Mouse (Mus musculus) heart, embryonic 12.5 days (tissue): Measurements from ENCODE around the gene Setd2. TPM values are rescaled to one million over a fixed set of nuclear protein-coding genes. Genes with fewer than 3 reads are reported as not detected.
A peak's percentile ranks its signal among the peaks of the same experiment; 100 is the strongest.

Experiments used
- ATAC-seq: fragments of 200-750 bp; cut with Nextera tagmentation; 2 replicates; pipeline ENCODE4 v1.8.0; 2017; ENCODE audit warnings: moderate TSS enrichment, moderate library complexity; ENCODE audit not compliant: insufficient number of reproducible peaks, low FRiP score
- H3K27ac ChIP-seq: fragments of 300-500 bp; sonication (generic); 2 replicates; pipeline ENCODE4 v1.5.1; 2016; ENCODE audit warnings: mild to moderate bottlenecking, moderate library complexity; ENCODE audit not compliant: poor library complexity, severe bottlenecking
- H3K27me3 ChIP-seq: fragments of 300-500 bp; sonication (generic); replicated peaks from 2 replicates; pipeline ENCODE4 v1.6.1; 2016; ENCODE audit warnings: mild to moderate bottlenecking, moderate library complexity
- H3K36me3 ChIP-seq: fragments of 300-500 bp; sonication (generic); 2 replicates; pipeline ENCODE4 v1.6.1; 2016; ENCODE audit warnings: mild to moderate bottlenecking, moderate library complexity
- H3K4me1 ChIP-seq: fragments of 300-500 bp; sonication (generic); replicated peaks from 2 replicates; pipeline ENCODE4 v1.6.1; 2016; ENCODE audit warnings: mild to moderate bottlenecking
- H3K4me2 ChIP-seq: fragments of 300-500 bp; sonication (generic); 2 replicates; pipeline ENCODE4 v1.6.1; 2016; ENCODE audit warnings: mild to moderate bottlenecking, moderate library complexity
- H3K4me3 ChIP-seq: fragments of 300-500 bp; sonication (generic); 2 replicates; pipeline ENCODE4 v1.5.1; 2016; ENCODE audit warnings: mild to moderate bottlenecking
- H3K9ac ChIP-seq: fragments of 300-500 bp; sonication (generic); 2 replicates; pipeline ENCODE4 v1.6.1; 2016; ENCODE audit warnings: mild to moderate bottlenecking, moderate library complexity
- H3K9me3 ChIP-seq: fragments of 300-500 bp; sonication (generic); replicated peaks from 2 replicates; pipeline ENCODE4 v1.6.1; 2016; ENCODE audit warnings: mild to moderate bottlenecking, moderate library complexity
- WGBS: fragments of 180-500 bp; shearing (Covaris S2); methylation state at CpG from one replicate; pipeline ENCODE4 v1.1.7; 2016; 5-methylcytosine and 5-hydroxymethylcytosine counted together
- polyA plus RNA-seq: library from polyadenylated mRNA; unstranded; fragments of >200 nt; fragmentation: Nextera tagmentation; extraction: Ambion mirVana; gene quantifications from 2 replicates; pipeline ENCODE4 v1.2.1, GENCODE M21; 2016

Gene Setd2
- polyA plus RNA-seq, 1 experiment from 2014 or later, result 28.5 TPM

DNA sequence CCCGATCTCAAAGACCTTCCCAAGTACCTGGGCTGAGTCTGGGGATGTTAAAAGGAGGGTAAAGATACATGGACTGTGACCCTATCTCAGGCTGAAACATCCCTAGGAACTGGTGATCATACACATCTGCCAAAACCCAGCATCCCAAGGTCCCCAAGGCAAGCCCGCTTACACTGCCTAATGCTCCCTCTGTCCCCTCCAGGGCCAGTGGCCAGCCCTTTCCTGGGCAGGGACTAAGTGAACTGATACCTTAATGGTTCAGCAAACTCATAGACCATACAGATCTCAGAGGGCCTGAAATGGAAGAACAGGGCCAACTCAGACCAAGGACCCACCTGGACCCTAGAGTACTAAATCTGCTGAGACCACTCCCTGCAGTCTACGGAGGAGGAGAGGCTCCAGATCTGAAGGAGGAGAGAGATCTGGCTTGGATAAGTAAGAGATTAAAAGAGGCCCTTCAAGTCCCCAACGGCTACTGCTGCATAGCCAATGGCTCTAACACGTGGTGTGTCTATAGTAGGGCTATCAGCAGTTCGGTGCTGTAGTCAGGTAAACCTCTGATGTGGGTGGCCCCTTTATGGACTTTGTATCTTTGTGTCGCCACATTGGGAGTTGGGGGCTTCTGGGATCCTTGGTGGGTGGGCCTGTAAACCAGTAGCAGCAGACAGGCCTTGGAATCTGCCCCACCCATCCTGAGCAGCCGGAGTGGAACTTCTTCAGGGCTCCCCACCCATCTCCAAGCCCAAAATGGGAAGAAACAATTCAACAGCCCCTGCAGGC is 91.2 kb downstream of the Setd2 start:
- Histone ChIP-seq H3K4me1 (peaks cover 18% of the 10 kb centered on the region), H3K27me3 (peaks cover 7% of the 10 kb centered on the region; the same call in 1 of the 2 replicates), H3K9ac (peak overlapping the region; percentile 75), H3K4me2 (peak overlapping the region; percentile 88), H3K4me3 (peak overlapping the region; percentile 56), H3K27ac (peak overlapping the region; percentile 76; the same call in 1 of the 2 replicates), H3K9me3 (no peaks in the 10 kb centered on the region), H3K36me3 (peaks cover 41% of the 10 kb centered on the region)
- no peak for ATAC-seq
- WGBS, result 39% methylated on average over 8 of the region's 8 CpGs

DNA sequence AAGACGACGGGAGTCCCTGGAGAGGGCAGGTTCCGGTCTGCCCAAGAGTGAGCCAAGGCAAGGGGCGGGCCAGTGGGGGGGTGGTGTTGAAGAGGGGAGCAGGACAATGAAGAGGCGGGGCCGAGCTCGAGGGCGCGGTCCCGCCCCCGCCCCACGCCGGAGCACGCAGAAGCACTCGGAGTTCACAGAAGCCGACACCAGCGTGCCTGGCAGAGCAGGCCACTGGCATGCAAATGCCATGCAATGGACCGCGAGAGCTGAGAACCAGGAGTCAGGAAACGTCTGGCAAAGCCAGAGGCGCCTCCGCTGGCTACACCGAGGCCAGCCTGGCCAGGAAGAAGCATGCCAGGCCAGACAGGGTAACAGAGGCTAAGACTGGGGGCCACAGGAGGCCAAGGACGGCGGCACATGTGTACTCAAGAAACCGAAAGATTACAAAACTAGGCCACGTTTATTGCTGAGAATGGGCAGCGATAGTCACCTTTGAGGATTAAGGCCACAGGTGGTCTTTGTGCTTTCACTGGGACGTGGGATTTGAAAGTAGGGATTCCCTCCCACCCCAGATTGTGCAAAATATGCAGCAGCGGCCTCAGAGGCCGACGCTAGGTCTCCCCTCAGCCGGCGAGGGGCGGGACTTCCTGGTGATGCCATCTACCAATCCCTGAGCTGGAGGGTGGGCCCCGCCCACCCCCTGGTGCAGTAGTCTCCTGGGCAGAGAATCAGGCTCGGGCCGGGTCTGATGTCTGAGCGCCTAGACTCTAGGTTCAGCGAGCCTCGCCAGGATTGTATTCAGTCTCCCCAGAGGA is 92.2 kb downstream of the Setd2 start, which contains the start of gene Nradd:
Gene Nradd, minus strand, starts transcription at position 92 of the 806 bp plus-strand sequence.
- Histone ChIP-seq H3K36me3 (peaks cover 31% of the 10 kb centered on the region), H3K4me1 (peaks cover 18% of the 10 kb centered on the region), H3K4me3 (peak within 1 kb of the TSS; percentile 56), H3K27me3 (peaks cover 13% of the 10 kb centered on the region; the same call in 1 of the 2 replicates), H3K9me3 (no peaks in the 10 kb centered on the region), H3K27ac (peak within 1 kb of the TSS; percentile 76), H3K9ac (peak within 1 kb of the TSS; percentile 75), H3K4me2 (peak within 1 kb of the TSS; percentile 88)
- WGBS, result under 1% methylated on average over 41 of the region's 41 CpGs
- peak; percentile 93 for ATAC-seq

DNA sequence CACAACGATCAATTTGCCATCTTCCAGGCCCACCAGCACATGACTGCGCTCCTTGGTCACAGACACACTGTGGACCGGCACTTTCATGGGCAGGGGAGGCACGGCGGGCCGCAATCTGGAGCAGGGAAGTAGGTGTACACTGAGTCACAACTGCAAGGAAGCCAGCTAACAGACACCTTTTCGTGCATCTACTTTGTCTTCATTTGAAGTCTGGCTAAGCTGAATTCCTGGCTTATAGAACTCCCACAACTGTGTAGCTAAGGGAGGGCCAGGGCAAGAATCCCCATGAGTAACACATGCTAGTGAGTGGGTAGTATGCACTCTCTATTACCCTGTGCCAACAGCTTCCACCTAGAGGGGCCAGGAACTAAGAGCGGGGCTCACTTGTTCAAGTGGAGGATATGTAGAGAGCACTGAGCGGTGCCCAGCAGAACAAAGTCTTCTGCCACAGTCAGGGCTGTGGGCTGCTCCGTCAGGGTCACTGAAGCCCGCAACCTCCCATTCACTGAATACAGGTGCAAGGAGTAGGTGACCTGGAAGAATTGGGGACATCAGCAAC is 93.0 kb downstream of the Setd2 start:
- no peak for ATAC-seq
- 64% methylated on average over 11 of the region's 11 CpGs for WGBS
- Histone ChIP-seq H3K27me3 (peaks cover 13% of the 10 kb centered on the region), H3K4me3 (peak overlapping the region; percentile 56), H3K36me3 (peaks cover 23% of the 10 kb centered on the region), H3K27ac (no peak overlapping the region), H3K4me2 (peak overlapping the region; percentile 88), H3K4me1 (peaks cover 18% of the 10 kb centered on the region), H3K9me3 (no peaks in the 10 kb centered on the region), H3K9ac (peak overlapping the region; percentile 75)

DNA sequence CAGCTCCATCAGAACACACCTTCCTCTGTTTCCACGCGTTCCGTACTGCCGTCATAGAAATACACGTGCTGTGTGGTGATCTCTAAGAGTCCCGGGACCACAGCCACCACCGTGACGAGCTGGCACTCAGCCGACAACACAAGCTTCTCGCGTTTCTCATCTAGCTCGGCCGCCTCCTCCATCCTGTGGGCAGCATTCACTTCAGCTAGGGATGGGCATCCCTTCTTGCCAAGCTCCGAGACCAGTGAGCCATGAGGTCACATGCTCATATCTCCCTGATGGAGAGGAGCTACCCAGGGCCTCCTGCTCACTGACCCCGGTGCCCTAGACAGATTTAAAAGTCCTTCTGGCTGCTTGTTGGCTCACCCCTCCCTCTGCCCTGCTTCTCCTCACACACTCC is 97.8 kb downstream of the Setd2 start:
- Histone ChIP-seq H3K9me3 (no peaks in the 10 kb centered on the region), H3K27me3 (peaks cover 56% of the 10 kb centered on the region), H3K36me3 (no peaks in the 10 kb centered on the region; the same call in 1 of the 2 replicates), H3K4me3 (no peak overlapping the region), H3K9ac (no peak overlapping the region), H3K4me2 (no peak overlapping the region), H3K27ac (no peak overlapping the region), H3K4me1 (peaks cover 14% of the 10 kb centered on the region)
- 92% methylated on average over 15 of the region's 15 CpGs for WGBS
- ATAC-seq, result no peak

DNA sequence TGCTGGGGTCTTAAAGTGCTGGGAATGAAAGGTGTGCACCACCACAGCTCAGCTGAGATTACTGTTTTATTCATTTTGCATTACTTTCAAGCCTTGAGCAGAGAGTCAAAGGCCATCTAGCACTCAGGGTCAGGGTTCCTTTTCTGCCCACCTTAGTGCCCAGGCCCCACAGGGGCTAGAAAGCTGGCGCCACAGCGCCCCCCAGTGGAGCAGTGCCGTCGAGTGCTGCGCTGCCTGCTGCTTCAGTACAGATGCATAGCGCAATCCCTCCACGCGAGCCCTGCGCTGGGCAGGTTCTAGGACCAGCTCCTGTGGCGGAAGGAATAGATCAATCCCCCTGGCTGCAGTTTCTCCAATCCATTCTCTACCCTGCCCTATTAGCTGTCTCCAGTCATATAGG is 98.8 kb downstream of the Setd2 start:
- H3K4me3 ChIP-seq, result peak overlapping the region; percentile 33

GRCm38 (mm10) chr9:110631651-110632275 is 99.4 kb downstream of the Setd2 start:
- Histone ChIP-seq H3K36me3 (peaks cover 3% of the 10 kb centered on the region), H3K9ac (peak overlapping the region; percentile 33; the same call in 1 of the 2 replicates), H3K27ac (no peak overlapping the region), H3K4me2 (peak overlapping the region; percentile 65), H3K9me3 (no peaks in the 10 kb centered on the region), H3K4me1 (peaks cover 10% of the 10 kb centered on the region), H3K27me3 (peaks cover 62% of the 10 kb centered on the region), H3K4me3 (peak overlapping the region; percentile 33)
- 20% methylated on average over 30 of the region's 30 CpGs for WGBS
- ATAC-seq, result no peak

More for the DNA sequence above, 98.8 kb downstream of the Setd2 start:
- 22% methylated on average over 10 of the region's 10 CpGs for WGBS
- peak overlapping the region; percentile 65 for H3K4me2 ChIP-seq
- no peak for ATAC-seq
- H3K36me3 ChIP-seq, result peaks cover 2% of the 10 kb centered on the region
- H3K27ac ChIP-seq, result no peak overlapping the region
- no peaks in the 10 kb centered on the region for H3K9me3 ChIP-seq
- peaks cover 10% of the 10 kb centered on the region for H3K4me1 ChIP-seq
- H3K9ac ChIP-seq, result peak overlapping the region; percentile 33; the same call in 1 of the 2 replicates
- H3K27me3 ChIP-seq, result peaks cover 60% of the 10 kb centered on the region

GRCm38 (mm10) chr9:110632671-110633070 is 100.3 kb downstream of the Setd2 start:
- Histone ChIP-seq H3K4me1 (peaks cover 10% of the 10 kb centered on the region), H3K27ac (no peak overlapping the region), H3K9me3 (no peaks in the 10 kb centered on the region), H3K9ac (no peak overlapping the region), H3K36me3 (peaks cover 3% of the 10 kb centered on the region), H3K4me2 (no peak overlapping the region), H3K27me3 (peaks cover 62% of the 10 kb centered on the region), H3K4me3 (no peak overlapping the region)
- 77% methylated on average over 15 of the region's 15 CpGs for WGBS
- no peak for ATAC-seq

DNA sequence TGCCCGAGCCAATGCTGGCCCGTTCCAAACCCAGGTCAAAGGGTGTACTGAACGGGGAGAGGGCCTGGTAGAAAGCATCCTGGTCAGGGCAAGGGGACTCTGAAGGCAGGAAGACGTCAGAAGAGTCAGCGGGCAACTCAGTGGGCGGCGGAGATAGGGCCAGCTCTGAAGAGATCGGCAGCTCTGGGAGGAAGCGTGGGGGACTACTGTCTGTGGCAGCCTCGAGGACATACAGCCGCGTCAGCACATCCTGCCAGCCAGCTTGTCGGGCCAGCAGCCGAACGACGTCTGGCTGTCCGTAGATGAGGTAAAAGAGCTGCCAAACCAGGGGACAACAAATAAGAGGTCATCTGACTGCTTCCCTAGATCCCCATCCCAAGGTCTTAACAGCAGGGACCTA is 101.5 kb downstream of the Setd2 start:
- peaks cover 15% of the 10 kb centered on the region for H3K4me1 ChIP-seq
- no peak overlapping the region for H3K9ac ChIP-seq
- H3K27me3 ChIP-seq, result peaks cover 61% of the 10 kb centered on the region
- H3K4me2 ChIP-seq, result no peak overlapping the region
- H3K4me3 ChIP-seq, result no peak overlapping the region
- peaks cover 13% of the 10 kb centered on the region for H3K36me3 ChIP-seq
- no peak overlapping the region for H3K27ac ChIP-seq
- ATAC-seq, result no peak
- no peaks in the 10 kb centered on the region for H3K9me3 ChIP-seq
- WGBS, result 60% methylated on average over 17 of the region's 17 CpGs

DNA sequence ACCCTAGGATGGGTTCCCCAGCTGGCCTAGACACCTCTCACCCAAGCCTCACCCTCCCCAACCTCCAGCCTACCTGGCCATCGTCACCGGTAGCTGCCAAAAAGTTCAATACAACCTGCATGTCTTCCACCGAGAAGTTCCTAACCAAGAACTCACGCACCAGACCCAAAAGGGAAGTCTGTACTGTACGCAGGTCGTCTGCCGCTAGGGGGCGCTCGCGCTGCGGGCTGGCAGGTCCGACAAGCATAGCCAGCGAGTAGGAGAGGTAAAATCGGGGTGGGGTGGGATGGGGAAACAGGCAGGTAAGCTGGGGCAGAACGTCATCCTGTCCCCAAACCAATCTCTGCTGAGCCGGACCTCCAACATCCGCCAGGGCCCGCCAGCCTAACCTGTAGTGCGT is 102.8 kb downstream of the Setd2 start:
- peaks cover 57% of the 10 kb centered on the region for H3K27me3 ChIP-seq
- H3K4me1 ChIP-seq, result peaks cover 15% of the 10 kb centered on the region
- H3K27ac ChIP-seq, result no peak overlapping the region
- peaks cover 17% of the 10 kb centered on the region for H3K36me3 ChIP-seq
- no peak overlapping the region for H3K4me2 ChIP-seq
- ATAC-seq, result no peak
- 7% methylated on average over 19 of the region's 19 CpGs for WGBS
- no peak overlapping the region for H3K4me3 ChIP-seq
- no peaks in the 10 kb centered on the region for H3K9me3 ChIP-seq
- no peak overlapping the region for H3K9ac ChIP-seq

- Histone ChIP-seq H3K27me3 (peaks cover 29% of the 10 kb centered on the region), H3K36me3 (peaks cover 17% of the 10 kb centered on the region), H3K9ac (no peak overlapping the region), H3K9me3 (no peaks in the 10 kb centered on the region), H3K4me1 (peaks cover 10% of the 10 kb centered on the region), H3K27ac (no peak overlapping the region), H3K4me2 (no peak overlapping the region), H3K4me3 (no peak overlapping the region)
- 78% methylated on average over 10 of the region's 10 CpGs for WGBS
- ATAC-seq, result no peak
Observed at GRCm38 (mm10) chr9:110638611-110639021, 106.2 kb downstream of the Setd2 start.
